Mouse (Mus musculus): ENCODE measurements around the gene Pakap.

Pakap gene

DNA sequence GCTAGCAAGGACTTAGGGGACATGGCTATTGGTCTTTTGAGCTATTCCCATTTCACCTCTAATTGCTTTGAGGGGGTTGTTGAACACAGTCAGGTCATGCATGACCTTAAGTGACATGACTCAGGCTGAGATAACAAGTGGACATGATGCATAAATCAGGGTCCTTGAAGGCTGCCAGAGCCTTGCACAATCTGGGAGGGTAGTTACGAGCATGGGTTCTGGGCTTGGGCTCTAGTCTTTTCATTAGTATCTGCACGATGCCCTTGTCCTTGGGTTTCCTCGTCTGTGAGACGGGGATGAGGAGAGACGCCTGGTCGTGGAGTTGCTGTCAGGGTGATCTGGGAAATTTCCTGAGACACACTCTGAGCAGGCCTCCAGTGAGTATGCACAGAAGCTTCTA lies 6.7 kb downstream of the Pakap start:
- DNase-seq (ENCODE audit: low read depth), result no peak

DNA sequence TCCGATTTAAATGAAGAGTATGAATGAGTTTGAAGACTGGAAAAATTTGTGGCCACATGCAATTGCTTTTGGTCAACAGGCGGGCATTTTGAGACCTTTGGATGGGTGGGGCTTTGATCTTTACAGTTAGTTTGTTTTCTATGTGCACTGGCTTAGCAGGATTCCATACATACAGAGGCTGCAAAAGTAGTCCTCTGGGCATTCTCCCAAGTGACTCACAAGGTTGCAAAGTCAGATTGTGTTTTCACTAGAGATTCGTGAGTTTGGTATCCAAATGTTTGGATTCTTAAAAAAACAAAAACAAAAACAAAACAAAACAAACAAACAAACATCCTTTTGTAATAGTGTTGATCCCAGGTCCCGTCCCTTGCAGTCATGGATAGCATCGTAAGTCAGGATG lies 7.7 kb downstream of the Pakap start:
- DNase-seq (ENCODE audit: low read depth), result no peak

DNA sequence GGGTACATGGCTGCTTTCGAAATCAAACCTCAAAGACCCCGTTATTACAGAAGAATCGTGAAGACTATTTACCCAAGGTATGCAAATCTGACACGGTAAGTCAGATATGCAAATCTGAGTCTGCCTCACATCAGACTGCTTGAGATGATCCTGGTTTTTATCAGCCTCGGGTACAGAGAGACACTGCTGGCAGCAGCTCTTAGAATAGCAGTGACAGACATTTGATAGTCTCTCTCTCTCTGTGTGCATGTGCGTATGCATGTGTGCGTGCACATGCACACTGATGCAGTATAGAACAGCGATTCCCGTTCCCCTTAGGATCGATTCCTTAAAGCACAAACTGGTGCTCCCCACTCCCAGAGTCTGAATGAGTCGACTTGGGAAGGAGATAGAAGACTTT lies 8.1 kb downstream of the Pakap start:
- no peak for DNase-seq (ENCODE audit: low read depth)

DNA sequence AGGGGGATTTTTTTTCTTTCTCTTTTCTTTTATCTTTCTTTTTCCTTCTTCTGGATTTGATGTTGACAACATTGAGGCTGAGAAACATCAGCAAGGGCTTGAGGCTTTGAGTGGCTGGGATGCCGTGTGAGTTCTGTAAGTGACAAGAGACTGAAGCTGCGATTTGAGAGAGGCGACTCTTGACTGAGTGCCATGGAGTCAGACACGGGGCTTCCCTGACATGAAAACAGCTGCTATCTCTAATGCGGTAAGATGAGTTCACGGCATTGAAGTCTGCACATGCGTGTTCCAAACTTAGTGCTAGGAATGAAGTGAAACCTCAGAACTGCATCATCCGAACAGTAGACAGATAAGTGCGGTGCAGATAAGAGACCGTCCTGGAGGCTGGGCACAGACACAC lies 11.7 kb downstream of the Pakap start:
- no peak for DNase-seq (ENCODE audit: low read depth)

DNA sequence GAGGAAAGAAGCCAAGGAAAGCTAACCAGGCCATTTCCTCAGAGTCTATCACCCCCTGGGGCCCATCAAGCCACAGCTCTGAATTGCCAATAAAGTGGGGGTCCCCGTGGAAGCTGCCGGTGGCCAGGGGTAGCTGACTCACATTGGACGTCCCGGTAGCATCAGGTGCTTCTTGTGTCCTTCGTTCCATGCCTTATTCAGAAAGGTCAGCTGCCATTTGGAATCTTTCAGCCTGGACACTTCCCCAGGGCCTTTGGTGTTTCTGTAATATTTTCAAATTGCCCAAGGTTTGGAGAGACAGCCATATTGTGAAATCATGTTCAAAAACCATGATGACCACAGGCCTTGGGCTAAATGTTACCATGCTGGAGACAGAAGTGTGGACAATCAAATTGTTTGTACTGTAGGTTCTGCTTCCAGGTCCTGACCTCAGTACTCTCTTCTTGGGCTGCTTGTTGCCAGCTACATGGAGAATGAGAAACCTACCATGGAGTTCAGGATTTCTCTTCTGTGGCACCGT lies 17.4 kb downstream of the Pakap start:
- DNase-seq (ENCODE audit: low read depth), result no peak

DNA sequence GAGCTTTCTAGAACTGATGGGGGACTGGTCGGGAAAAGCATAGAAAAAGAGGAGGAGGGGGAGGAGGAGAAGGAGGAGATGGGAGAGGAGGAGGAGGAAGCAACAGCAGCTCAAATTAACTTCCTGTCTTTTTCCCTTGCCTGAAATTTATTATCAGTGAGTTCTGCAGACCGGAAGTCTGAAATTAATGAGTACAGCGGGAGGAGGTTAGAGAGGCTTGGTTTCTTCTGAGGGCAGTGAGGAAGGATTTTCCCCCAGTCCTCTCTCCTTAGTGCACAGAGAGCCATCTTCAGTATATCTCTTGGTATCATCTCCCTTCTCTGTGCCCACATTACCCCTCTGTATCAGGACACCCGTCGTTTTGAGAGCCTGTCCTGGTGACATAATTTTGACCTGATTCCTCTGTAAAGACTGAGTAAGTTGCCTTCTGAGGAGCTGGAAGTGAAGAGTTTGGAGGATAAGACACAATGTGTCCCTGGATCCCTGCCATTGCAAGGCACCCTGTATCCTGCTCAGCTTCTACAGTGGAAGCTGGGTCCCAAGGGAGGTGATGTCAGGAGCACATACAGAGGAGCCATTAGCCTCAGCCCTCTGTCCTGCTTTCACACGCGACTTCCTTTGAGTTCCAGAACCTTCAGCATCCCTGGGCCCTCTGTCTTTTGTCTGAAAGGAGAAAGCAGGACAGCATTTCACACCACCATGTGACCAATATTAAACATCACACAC lies 19.1 kb downstream of the Pakap start:
- DNase-seq (ENCODE audit: low read depth), result no peak

DNA sequence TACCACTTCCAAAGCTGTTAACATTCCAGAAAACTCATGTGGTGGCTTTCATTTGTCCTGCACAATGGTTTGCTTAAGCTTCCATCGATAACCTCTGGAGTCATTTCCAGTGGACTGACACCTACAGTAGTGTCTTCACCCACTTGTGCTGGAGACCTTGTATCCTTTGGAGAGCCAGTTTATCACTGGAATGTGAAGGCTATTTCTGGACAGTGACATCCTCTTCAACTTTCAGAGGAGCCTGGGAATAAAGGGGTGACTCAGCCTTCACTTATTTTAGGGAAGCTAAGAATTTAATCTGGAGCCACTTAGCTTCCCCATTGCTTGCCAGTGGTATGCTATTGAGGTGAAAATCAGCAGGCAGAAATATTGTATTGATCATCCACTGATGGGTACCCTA lies 20.4 kb downstream of the Pakap start:
- no peak for DNase-seq (ENCODE audit: low read depth)

DNA sequence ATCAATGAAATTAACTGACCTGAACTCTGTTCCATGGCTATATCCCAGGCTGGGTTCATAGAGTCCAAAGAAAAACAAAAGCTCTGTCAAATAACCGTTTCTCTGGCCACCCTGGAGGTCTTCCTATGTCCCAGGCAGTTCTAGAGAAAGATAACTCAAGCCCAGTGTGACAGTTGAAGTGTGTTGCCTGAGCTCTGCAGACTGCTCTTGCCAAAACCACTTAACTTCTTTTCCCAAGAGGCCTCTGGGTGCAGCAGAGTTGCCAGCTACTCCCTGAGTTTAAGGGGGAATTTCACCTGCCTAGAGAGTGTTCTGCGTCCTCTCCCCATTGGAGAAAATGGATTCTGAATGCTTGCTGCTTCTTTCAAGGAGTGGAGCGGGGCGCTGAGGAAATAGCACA lies 24.8 kb downstream of the Pakap start:
- DNase-seq (ENCODE audit: low read depth), result no peak

DNA sequence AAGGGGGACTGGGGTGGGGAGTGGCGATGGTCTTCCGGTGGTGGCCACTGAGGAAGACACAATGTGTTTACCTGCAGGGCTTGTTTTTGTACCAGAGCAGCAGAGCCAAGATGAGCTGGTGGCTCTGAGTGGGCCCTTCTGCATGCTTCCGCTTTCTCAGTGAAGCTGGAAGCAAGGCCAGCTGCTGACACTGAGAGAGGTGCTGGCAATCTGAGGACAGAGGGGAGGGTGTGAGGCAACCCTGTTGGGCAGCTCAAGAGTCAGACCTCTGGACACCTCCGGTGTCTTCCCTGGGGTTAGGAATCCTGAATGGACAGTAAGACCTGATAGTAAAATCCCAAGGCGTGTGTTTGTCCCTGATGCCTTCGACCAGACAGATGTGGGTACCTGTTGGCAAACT lies 32.0 kb downstream of the Pakap start:
- no peak for DNase-seq (ENCODE audit: low read depth)

DNA sequence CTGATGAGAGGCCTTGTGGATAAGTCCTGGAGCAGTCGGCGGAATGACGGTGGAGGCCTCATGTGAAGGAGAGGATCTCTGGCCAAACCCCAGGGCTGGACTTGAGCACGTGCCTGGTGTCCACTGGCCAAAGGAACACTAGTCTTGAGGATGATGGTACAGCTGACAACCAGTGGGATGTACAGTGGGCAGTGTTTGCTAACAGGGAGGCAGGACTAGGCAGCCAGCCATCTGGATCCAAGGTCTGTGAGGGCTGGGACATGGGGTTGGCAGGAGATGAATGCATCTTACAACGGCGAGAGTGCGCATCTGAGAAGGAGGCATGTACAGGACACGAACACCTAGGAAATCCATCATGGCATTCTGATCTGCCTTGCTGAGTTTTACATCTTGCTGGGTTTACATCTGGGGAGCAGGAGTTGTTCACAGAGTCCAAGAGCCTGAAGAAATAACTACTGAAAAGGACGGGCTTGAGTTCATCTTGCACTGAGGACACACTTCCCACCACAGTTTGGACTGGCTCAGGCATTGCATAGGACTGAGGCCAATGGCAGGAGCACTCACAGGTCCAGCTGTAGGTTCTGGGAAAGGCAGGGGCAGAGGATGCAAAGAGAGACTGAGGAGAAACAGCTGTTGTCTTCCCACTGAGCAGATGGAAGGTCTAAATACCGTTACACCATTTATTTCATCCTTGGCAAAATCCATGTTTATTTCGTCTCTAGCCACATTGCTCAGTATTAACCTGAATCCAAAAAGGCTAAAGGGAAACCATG lies 32.9 kb downstream of the Pakap start:
- no peak for DNase-seq (ENCODE audit: low read depth)

DNA sequence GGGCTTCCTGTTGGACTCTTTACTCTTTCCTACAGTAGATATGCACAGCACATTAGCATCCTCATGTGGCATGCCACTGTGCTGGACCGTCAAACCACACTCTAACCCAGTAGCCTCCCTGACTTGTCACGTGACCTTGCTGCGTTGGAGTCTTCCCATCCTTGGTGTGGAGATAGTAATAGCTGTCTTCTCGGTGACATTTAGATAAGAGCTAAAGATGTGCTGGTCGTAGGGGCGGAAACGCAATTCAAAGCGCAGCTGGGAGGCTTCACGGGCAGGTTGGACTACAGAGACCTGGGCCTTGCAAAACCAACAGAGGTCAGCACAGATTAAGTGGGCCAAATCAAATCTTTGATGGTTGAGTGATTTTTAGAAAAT lies 33.5 kb downstream of the Pakap start:
- DNase-seq (ENCODE audit: low read depth), result no peak

DNA sequence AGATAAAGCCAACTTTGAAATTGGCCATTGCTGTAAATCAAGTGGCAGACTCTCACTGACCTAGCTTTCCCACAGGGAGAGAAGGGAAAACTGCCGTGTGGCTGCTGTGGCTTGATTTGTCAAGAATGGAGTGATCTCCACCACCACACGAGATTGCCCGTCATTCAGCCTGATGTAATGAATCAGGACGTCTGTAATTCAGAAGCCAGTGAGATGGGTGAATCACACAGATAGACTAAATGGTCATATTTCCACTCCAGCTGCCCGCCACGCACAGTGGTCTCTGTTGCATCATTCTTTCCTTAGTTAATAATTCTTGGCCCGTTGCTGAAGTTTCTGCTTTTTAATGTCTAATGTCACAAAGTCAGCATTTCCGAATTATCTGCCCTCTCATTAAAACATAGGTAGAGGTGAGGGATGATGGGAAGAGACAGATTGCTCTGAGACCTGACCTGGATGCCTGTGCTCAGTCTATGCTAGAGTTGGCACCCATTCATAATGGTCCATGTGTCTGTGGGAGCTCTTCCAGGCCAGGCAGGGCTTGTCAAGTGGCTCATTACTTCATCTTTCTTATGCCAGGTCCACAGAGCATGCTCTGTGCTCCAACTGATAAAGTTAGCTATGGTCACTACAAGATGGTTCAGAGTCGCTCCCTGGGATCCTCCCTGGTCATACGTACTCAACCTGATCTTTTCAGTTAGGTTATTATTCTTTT lies 34.1 kb downstream of the Pakap start:
- no peak for DNase-seq (ENCODE audit: low read depth)

DNA sequence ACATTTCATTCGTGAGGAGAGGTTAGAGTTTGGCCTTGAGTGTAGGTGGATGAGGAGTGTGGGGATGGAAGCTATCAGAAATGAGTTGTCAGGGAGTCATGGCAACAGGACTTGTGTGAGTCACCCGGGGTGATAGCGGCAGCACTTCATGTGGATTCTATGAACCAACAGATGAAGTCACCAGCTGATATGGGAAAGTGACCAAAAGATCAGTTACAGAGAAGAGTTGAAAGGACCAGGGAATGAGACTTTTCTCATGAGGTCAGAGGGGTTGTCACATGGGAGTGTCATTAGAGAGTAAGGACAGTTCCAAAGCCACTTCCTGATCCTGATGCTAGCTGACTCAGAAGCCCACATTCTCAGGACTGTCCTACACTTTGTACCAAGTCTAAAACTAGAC lies 38.3 kb downstream of the Pakap start:
- peak; percentile 17 for DNase-seq (ENCODE audit: low read depth)

DNA sequence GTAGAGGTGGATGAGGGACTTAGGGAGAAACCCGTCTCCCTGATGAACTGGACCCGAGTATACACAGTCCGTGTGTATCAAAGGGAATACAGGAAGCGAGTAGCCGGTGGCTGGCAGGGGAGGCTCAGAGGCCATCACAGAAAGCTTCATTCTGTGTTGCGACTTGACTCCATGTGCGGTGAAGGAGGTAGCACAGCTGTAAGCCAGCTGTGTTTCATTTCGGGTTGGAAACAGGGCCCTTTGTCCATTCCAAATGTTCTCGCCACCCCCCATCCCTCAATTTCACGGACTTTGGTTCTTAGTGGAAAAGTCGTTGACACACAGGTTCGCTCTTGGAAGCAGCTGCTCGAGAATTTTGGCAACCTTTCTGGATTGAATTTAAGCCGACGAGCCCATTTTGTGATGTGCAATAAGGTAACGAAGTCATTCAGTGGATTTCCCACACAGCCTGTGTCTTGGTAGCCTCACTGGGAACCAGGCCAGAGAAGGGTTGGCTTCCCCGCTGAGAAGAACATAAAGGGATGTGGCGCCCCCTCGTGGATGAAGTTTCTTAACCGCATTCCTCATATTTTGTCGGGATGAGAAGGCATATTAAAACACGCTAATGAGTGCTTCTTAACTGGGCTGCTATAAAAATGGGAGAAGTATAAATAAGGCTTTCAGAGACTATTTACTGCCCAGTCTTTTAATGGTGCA lies 39.4 kb downstream of the Pakap start:
- peak; percentile 61 for DNase-seq (ENCODE audit: low read depth)

DNA sequence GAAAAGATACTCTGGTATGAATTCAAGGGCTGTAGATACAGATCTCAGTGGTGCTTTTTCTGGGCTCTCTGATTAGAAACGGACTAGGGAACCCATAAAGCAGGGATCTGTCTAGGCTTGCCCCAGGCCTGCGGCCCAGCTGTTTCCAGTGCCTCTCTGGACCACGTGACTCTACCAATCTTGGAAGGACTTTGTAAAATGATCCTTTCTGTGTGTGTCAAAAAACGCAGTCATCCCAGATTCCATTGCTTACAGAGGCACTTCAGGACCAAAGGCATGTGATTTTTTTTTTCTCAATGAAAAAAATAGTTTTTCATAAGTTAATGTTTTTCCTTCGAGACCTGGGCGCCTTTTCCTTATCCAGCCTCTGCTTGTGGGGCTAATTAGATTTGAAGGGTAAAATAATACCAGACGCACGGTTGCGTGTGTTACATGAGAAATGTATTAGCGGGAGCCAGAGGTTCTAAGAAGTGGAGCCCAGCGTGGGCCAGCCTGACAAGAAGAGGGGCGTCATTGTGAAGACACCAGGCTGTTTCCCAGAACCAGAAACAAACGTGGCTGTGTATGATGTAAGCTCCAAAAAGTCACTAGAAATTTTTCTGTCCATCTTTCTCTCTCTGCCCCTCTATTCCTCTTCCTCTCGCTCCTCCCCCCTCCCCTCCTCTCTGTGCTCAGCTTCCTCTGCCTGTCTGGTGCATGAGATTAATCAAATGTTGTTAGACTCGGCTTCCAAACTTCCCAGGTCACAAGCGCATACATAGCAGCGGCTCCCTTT lies 43.5 kb downstream of the Pakap start:
- no peak for DNase-seq (ENCODE audit: low read depth)

DNA sequence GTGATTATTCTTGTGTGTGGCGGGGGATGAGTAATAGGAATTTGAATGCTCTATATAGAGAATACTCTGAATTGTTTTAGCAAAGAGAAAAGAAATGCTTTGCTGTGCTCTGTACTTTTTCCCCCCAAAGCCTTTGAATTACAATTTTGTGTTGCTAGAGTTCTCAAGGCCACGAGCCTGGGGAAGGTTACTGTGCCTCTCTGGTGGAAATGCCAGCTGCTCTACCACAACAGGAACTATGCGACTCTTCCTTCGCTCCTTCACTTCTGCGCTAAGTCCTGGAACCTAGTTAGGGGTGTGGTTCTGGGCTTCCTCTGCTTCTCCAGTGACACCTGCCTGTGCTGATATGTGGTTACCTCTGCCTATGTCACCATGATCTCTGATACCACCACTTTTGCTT lies 44.7 kb downstream of the Pakap start:
- DNase-seq (ENCODE audit: low read depth), result no peak

DNA sequence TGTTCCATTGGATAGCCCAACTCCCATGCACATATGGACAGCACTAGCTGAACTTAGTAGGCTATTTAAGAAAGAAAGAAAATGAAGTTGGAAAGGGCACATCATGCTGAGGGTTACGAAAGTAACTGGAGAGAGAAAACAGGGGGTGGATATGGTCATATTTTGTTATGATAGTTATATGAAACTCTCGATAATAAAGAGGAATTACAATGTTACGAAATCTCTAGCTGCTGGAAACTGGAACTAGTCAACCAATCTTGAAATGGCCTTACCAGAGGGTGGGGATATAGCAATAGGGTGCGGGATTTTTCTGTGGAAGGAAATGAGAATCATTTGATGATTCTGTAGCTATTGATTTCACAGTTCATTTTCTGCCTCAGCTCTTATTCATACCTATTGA lies 46.7 kb downstream of the Pakap start:
- DNase-seq (ENCODE audit: low read depth), result no peak

DNA sequence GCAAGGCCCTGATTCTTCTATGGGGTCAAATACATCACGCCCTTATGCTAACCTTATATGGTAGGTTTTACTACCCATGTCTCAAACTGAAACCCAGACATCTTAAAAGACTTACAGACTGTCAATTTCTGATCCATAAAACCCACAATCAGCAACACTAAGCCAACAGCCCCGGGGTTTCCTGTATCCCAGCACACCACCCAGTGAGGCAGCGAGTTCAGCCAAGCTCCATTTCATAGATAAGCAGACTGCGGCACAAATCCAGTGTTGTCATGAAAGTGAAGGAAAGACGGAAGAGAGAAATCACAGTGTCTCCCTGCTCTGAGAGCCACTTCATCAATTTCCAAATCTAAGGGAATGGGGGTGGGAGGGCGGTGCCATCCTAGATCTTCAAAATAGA lies 50.8 kb downstream of the Pakap start:
- no peak for DNase-seq (ENCODE audit: low read depth)

DNA sequence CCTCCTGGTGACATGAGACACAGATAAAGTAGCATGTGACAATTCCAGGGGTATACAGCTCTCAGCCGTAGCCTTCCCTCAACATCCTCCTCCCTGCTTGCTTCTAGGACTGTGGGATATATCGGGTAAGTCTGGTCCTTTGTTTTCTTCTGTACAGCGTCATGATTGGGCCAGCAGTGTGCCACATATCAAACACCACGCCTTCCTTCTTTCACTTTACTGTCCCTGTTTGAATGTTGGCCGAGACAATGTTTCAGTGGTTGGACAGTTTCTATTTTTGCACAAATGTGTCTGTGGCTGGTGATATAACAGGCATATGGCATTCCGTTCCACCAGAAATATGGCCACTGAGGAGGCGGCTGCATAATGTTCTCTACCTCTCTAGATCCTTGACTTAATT lies 54.8 kb downstream of the Pakap start:
- DNase-seq (ENCODE audit: low read depth), result no peak

DNA sequence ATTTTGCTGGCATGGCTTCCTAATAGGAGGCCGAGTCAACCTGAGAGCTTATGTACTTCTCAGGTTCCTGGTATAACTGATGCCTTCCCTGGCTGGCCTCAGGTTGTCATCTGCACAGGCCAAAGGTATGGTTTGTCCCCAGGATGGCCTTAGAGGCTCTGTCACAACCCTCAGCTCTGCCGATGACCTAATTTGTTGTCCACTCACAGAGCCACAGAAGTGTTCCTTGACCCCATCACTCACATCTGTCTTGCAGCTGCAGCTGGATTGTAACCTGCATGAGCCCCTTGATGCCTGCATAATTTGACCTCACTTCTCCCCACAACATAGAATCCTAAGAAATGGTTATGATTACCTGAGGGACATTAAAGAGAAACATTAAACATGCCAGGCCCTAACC lies 56.8 kb downstream of the Pakap start:
- no peak for DNase-seq (ENCODE audit: low read depth)

DNA sequence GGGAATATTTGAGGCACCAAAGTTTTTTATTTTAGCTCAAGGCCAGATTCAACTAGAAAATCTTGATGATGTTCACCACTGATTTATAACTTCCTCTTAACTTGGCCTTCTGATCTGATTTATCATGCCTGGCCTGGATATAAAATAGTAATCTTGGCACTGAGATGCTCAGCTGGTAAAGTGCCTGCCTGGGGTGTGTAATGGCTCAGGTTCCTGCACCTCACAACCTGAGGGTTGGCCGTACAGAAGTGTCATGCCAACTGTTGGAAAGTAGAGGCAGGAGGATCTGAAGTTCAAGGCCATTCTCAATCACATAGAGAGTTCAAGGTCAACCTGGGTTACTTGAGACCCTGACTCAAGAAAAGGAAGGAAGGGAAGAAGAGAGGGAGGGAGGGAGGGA lies 57.3 kb downstream of the Pakap start:
- no peak for DNase-seq (ENCODE audit: low read depth)

DNA sequence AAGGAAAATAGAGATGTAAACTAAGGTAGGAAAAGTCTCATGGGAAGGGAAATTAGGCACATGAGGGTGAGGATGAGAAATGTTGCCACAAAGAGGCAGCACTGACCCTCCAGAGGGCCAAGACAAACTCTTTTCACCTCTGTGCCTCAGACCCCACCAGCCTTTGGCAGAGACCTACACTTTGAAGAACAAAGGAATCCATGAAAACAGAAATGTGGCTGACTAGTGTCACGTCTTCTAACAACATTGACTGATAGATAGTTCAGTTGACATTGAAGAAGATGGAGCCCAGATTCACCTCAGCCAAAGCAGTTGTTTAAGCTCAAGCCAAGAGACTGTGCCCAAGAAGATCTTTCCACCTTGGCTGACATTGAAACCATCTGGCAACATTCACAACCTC lies 57.8 kb downstream of the Pakap start:
- DNase-seq (ENCODE audit: low read depth), result no peak
